Mouse (Mus musculus): ENCODE data around the gene Ovca2.
A peak's percentile ranks its signal among the peaks of the same experiment; 100 is the strongest.

Gene Ovca2

GRCm38 (mm10) chr11:75169405-75170080 lies 9.1 kb downstream of the Ovca2 start, which contains the start of gene Hic1:
TSS of gene Hic1 (minus strand) at chr11:75169519.
- DNase-seq = peak; percentile 62

- DNase-seq = peak; percentile 79
These were observed 9.9 kb downstream of the Ovca2 start for GRCm38 (mm10) chr11:75168590-75169361.

- DNase-seq = no peak
These were observed 10.7 kb downstream of the Ovca2 start for GRCm38 (mm10) chr11:75167643-75168589.

GRCm38 (mm10) chr11:75166861-75167642 lies 11.6 kb downstream of the Ovca2 start:
- no peak for DNase-seq

- no peak for DNase-seq
These were observed 12.3 kb downstream of the Ovca2 start for GRCm38 (mm10) chr11:75166193-75166842.

- DNase-seq = peak; percentile 54
These were observed 13.0 kb downstream of the Ovca2 start for GRCm38 (mm10) chr11:75165441-75166192.

GRCm38 (mm10) chr11:75164750-75165149 lies 13.9 kb downstream of the Ovca2 start:
- DNase-seq = no peak

GRCm38 (mm10) chr11:75164051-75164450 lies 14.6 kb downstream of the Ovca2 start:
- DNase-seq = no peak

GRCm38 (mm10) chr11:75163379-75163778 lies 15.3 kb downstream of the Ovca2 start:
- DNase-seq = no peak

GRCm38 (mm10) chr11:75162591-75163080 lies 16.0 kb downstream of the Ovca2 start:
- no peak for DNase-seq

GRCm38 (mm10) chr11:75161417-75162008 lies 17.1 kb downstream of the Ovca2 start:
- no peak for DNase-seq

- no peak for DNase-seq
These were observed 17.7 kb downstream of the Ovca2 start for GRCm38 (mm10) chr11:75160954-75161353.

- no peak for DNase-seq
These were observed 19.1 kb downstream of the Ovca2 start for GRCm38 (mm10) chr11:75159564-75159963.

GRCm38 (mm10) chr11:75158432-75158831 lies 20.2 kb downstream of the Ovca2 start:
- no peak for DNase-seq

GRCm38 (mm10) chr11:75157901-75158300 lies 20.7 kb downstream of the Ovca2 start:
- DNase-seq = no peak

GRCm38 (mm10) chr11:75157037-75157436 lies 21.6 kb downstream of the Ovca2 start:
- no peak for DNase-seq

GRCm38 (mm10) chr11:75156416-75156815 lies 22.2 kb downstream of the Ovca2 start:
- no peak for DNase-seq

- no peak for DNase-seq
These were observed 22.6 kb downstream of the Ovca2 start for GRCm38 (mm10) chr11:75155985-75156384.

- no peak for DNase-seq
These were observed 24.5 kb downstream of the Ovca2 start for GRCm38 (mm10) chr11:75154053-75154585.

Data from cerebellum, adult 11-12 months (tissue).